ENCODE assay signal across 8 mouse cellular contexts in genomic region chr15:103147422-103147690, GRCm38 (mm10). TPM values are rescaled to one million over a fixed set of nuclear protein-coding genes. Genes with fewer than 3 reads are reported as not detected.
DNase-seq lines count a peak whose midpoint lies in the region; ATAC-seq lines count a peak whose summit lies in the region.

No protein-coding gene starts in this region.

- no peaks in the 10 kb centered on the region for H3K36me3 ChIP-seq in neural tube, embryonic 11.5 days (ENCODE audit: control insufficient read depth, insufficient read depth, low read length)
- no peaks in the 10 kb centered on the region for H3K36me3 ChIP-seq in midbrain, embryonic 11.5 days (ENCODE audit: control insufficient read depth, insufficient read depth, low read length)

- peak overlapping the region; percentile 37; the same call in 1 of the 2 replicates for H3K4me3 ChIP-seq in neural tube, embryonic 11.5 days (ENCODE audit: low read depth, low read length)
- peak overlapping the region; percentile 37 for H3K4me3 ChIP-seq in midbrain, embryonic 11.5 days (ENCODE audit: low read depth, low read length)

- H3K9ac ChIP-seq in neural tube, embryonic 11.5 days (ENCODE audit: low read length), result peak overlapping the region; percentile 72
- H3K9ac ChIP-seq in midbrain, embryonic 11.5 days (ENCODE audit: low read length), result peak overlapping the region; percentile 69

- peak; percentile 16 for DNase-seq in cerebellum, adult 9-10 months
- no peak for DNase-seq in cerebellum, postnatal 14 days
- DNase-seq in neural tube, embryonic 11.5 days (ENCODE audit: low spot score), result no peak
- no peak for DNase-seq in neural tube, embryonic 10.5 days (ENCODE audit: extremely low spot score, low spot score)
- no peak for DNase-seq in midbrain, embryonic 11.5 days (ENCODE audit: low spot score, missing footprints)
- no peak for DNase-seq in cerebellum, postnatal 36 days
- DNase-seq in right cerebral cortex, postnatal 36 days (ENCODE audit: low spot score in 2 of 2), result no peak

- H3K27ac ChIP-seq in neural tube, embryonic 11.5 days (ENCODE audit: low read depth, low read length), result peak overlapping the region; percentile 77
- H3K27ac ChIP-seq in midbrain, embryonic 11.5 days (ENCODE audit: low read depth, low read length), result no peak overlapping the region

- peak overlapping the region; percentile 81 for H3K4me2 ChIP-seq in neural tube, embryonic 11.5 days (ENCODE audit: low read depth)
- H3K4me2 ChIP-seq in midbrain, embryonic 11.5 days, result peak overlapping the region; percentile 70

- H3K27me3 ChIP-seq in neural tube, embryonic 11.5 days (ENCODE audit: control insufficient read depth, insufficient read depth, low read length), result 0 out of 2 replicates have a peak, but pooled peaks cover 4% of the 10 kb centered on the region
- peaks cover 28% of the 10 kb centered on the region for H3K27me3 ChIP-seq in midbrain, embryonic 11.5 days (ENCODE audit: control insufficient read depth, insufficient read depth, low read length)

- ATAC-seq in neural tube, embryonic 11.5 days (ENCODE audit: insufficient read depth, low FRiP score, low TSS enrichment), result no peak
- ATAC-seq in midbrain, embryonic 11.5 days (ENCODE audit: low FRiP score), result no peak
- ATAC-seq in frontal cortex, adult (ENCODE audit: low TSS enrichment), result no peak

- H3K4me1 ChIP-seq in neural tube, embryonic 11.5 days (ENCODE audit: control insufficient read depth, insufficient read depth, low read length), result peaks cover 14% of the 10 kb centered on the region
- peaks cover 6% of the 10 kb centered on the region; the same call in 1 of the 2 replicates for H3K4me1 ChIP-seq in midbrain, embryonic 11.5 days (ENCODE audit: control insufficient read depth, insufficient read depth, low read length)

- 28% methylated on average over 3 of the region's 3 CpGs for WGBS in neural tube, embryonic 11.5 days
- WGBS in midbrain, embryonic 11.5 days, result 8% methylated on average over 3 of the region's 3 CpGs

- H3K9me3 ChIP-seq in neural tube, embryonic 11.5 days (ENCODE audit: control insufficient read depth, low read length), result no peaks in the 10 kb centered on the region
- no peaks in the 10 kb centered on the region for H3K9me3 ChIP-seq in midbrain, embryonic 11.5 days (ENCODE audit: control insufficient read depth, low read length)

RNA-seq across cellular contexts. Expression of gene Smug1, which starts 19.5 kb away (rescaled TPM):
- polyA plus RNA-seq in neural tube, embryonic 11.5 days (2014; fragmentation: Nextera tagmentation; extraction: Ambion mirVana), result 55.9 and 65.4 TPM in 2 replicates
- 26.5 and 27.2 TPM in 2 replicates for polyA plus RNA-seq in midbrain, embryonic 11.5 days (2014; fragmentation: Nextera tagmentation; extraction: Ambion mirVana)
